Mouse (Mus musculus) olfactory bulb, adult 2 months (tissue): Measurements from ENCODE around the gene Stx8. TPM values are rescaled to one million over a fixed set of nuclear protein-coding genes. Genes with fewer than 3 reads are reported as not detected.

Experiments used
- H3K27ac ChIP-seq: fragments of 200-500 bp; 2 replicates; pipeline ENCODE4 v1.5.1; 2012; ENCODE audit warnings: low read depth, low read length; ENCODE audit not compliant: insufficient read depth
- H3K4me1 ChIP-seq: fragments of 200-500 bp; 2 replicates; pipeline ENCODE4 v1.6.1; 2012; ENCODE audit warnings: low read length; ENCODE audit not compliant: control insufficient read depth, insufficient read depth
- H3K4me3 ChIP-seq: fragments of 200-500 bp; 2 replicates; pipeline ENCODE4 v1.5.1; 2012; ENCODE audit warnings: mild to moderate bottlenecking, low read depth, low read length, moderate library complexity; ENCODE audit not compliant: insufficient read depth
- CTCF ChIP-seq: fragments of 200-500 bp; IDR thresholded peaks from 2 replicates; pipeline ENCODE4 v1.5.1; 2012; ENCODE audit warnings: low read depth, mild to moderate bottlenecking, low read length, moderate library complexity; ENCODE audit not compliant: insufficient read depth
- POLR2A ChIP-seq: fragments of 200-500 bp; IDR thresholded peaks from 2 replicates; pipeline ENCODE4 v1.6.1; 2012; ENCODE audit warnings: mild to moderate bottlenecking, low read depth, low read length, moderate library complexity; ENCODE audit not compliant: insufficient read depth
- whole genome bisulfite sequencing: fragments of 180-500 bp; shearing (Covaris S2); methylation state at CpG from one replicate; pipeline ENCODE4 v1.1.7; 2018; 5-methylcytosine and 5-hydroxymethylcytosine counted together
- polyA plus RNA-seq: library from polyadenylated mRNA; stranded (reverse); fragments of >200 nt; gene quantifications from 2 replicates; pipeline ENCODE4 v1.2.4, GENCODE M21; 2012; ENCODE audit warnings: low replicate concordance; ENCODE audit not compliant: missing spikeins, insufficient read depth, insufficient read length

The Stx8 gene
- polyA plus RNA-seq, 1 experiment: not detected

DNA sequence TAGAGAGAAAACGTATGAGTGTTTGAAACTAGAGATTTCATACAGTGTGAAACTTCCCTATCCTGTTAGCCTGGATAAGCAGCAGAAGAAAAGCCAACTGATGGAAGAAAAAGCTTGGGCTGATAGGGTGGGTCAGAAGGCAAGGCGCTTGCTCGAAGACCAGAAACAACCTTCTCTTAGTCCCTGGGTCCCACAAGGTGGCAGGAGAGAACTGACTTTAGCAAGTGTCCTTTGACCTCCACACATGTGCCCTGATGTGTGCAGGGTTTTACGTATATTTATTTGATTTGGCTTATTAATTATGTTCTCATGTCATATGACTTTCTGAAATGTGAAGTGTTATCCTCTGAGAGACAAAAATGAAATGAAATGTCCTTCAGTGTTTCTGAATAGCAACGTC, 60.6 kb downstream of the Stx8 start:
- H3K4me3 ChIP-seq: no peak overlapping the region
- TF ChIP-seq CTCF: no peak
- TF ChIP-seq POLR2A: no peak
- WGBS: 95% methylated on average over 5 of the region's 5 CpGs
- H3K27ac ChIP-seq: no peak overlapping the region
- H3K4me1 ChIP-seq: peaks cover 10% of the 10 kb centered on the region; the same call in 1 of the 2 replicates

GRCm38 (mm10) chr11:68029079-68029478, 63.1 kb downstream of the Stx8 start:
- TF ChIP-seq CTCF: no peak
- no peak for TF ChIP-seq POLR2A
- Histone ChIP-seq H3K27ac (no peak overlapping the region), H3K4me3 (no peak overlapping the region), H3K4me1 (peaks cover 9% of the 10 kb centered on the region)
- 93% methylated on average over 4 of the region's 4 CpGs for WGBS

- Histone ChIP-seq H3K27ac (no peak overlapping the region), H3K4me3 (no peak overlapping the region), H3K4me1 (peaks cover 9% of the 10 kb centered on the region)
- 40% methylated on average over 3 of the region's 3 CpGs for WGBS
- TF ChIP-seq CTCF (no peak), POLR2A (no peak)
Observed at GRCm38 (mm10) chr11:68029871-68030270, 63.9 kb downstream of the Stx8 start.

- Histone ChIP-seq H3K4me3 (no peak overlapping the region), H3K4me1 (peaks cover 9% of the 10 kb centered on the region), H3K27ac (no peak overlapping the region)
- TF ChIP-seq POLR2A: no peak
- no peak for TF ChIP-seq CTCF
- WGBS: 82% methylated on average over 1 of the region's 1 CpGs
Observed at GRCm38 (mm10) chr11:68030771-68031170, 64.8 kb downstream of the Stx8 start.

DNA sequence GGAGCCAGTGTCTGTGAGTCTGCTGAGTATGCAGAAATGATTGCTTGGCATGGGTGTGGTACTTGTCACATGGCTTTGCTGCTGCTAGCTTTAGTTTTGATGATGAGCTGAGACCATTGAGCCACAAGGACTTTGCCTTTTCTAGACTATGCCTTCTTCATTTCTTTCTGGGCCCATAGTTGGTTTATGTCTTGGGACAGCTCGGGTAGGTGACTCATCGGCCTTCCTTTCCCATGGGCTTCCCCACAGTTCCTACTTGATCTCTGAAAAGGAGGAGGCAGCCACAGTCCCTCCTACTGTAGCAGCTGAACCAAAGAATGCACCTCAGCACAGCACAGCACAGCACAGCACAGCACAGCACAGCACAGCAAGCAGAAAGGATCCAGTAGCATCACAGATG, 66.5 kb downstream of the Stx8 start:
- peaks cover 9% of the 10 kb centered on the region for H3K4me1 ChIP-seq
- no peak overlapping the region for H3K27ac ChIP-seq
- no peak overlapping the region for H3K4me3 ChIP-seq
- 41% methylated on average over 2 of the region's 2 CpGs for WGBS
- TF ChIP-seq CTCF (no peak), POLR2A (no peak)

GRCm38 (mm10) chr11:68033331-68033926, 67.4 kb downstream of the Stx8 start:
- WGBS: 92% methylated on average over 11 of the region's 11 CpGs
- H3K4me3 ChIP-seq: no peak overlapping the region
- H3K4me1 ChIP-seq: peaks cover 9% of the 10 kb centered on the region
- TF ChIP-seq POLR2A: no peak
- TF ChIP-seq CTCF: no peak
- H3K27ac ChIP-seq: no peak overlapping the region

DNA sequence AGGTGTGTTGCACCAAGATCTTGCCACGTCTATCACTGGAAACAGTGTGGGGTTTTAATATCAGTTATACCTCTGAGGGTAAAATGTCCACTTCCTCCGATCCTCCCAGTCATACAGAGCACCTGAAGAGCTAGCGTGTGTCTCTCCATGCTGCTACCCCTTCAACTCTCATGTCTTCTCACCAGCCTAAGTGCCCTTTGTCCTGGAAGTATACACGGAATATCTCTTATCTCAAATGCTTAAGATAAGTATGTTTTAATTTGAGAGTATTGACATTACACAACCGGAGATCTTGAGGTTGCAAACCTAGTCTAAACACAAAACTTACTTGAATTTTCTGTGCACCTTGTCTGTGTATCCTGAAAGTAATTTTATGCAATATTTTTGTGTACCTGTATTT, 68.4 kb downstream of the Stx8 start:
- H3K4me3 ChIP-seq: no peak overlapping the region
- 99% methylated on average over 5 of the region's 5 CpGs for WGBS
- peaks cover 7% of the 10 kb centered on the region for H3K4me1 ChIP-seq
- no peak overlapping the region for H3K27ac ChIP-seq
- TF ChIP-seq CTCF (no peak), POLR2A (no peak)

GRCm38 (mm10) chr11:68035303-68035891, 69.4 kb downstream of the Stx8 start:
- Histone ChIP-seq H3K4me1 (peaks cover 7% of the 10 kb centered on the region), H3K4me3 (no peak overlapping the region), H3K27ac (no peak overlapping the region)
- 86% methylated on average over 4 of the region's 4 CpGs for WGBS
- TF ChIP-seq POLR2A (no peak), CTCF (no peak)

GRCm38 (mm10) chr11:68036133-68036959, 70.4 kb downstream of the Stx8 start:
- Histone ChIP-seq H3K4me3 (no peak overlapping the region), H3K4me1 (peaks cover 5% of the 10 kb centered on the region), H3K27ac (no peak overlapping the region)
- WGBS: 87% methylated on average over 20 of the region's 20 CpGs
- TF ChIP-seq CTCF (no peak), POLR2A (no peak)
